Mouse (Mus musculus): ENCODE measurements at regions not wholly inside any gene's neighbourhood (a gene's known extent, or its start where the extent isn't known, plus 50 kb on each side); places are given as distances from the start of the nearest gene placed in this dataset.

GRCm38 (mm10) chr1:185867018-185867417 is 250.1 kb downstream of the Lyplal1 start:
- peaks cover 3% of the 10 kb centered on the region for H3K27me3 ChIP-seq
- DNase-seq (ENCODE audit: low read depth, low spot score) (no peak), ATAC-seq (no peak)
- TF ChIP-seq CTCF (IDR thresholded peaks at IDR 0.05) = no peak
- POLR2A ChIA-PET = no interaction called here
- CTCF ChIA-PET = interaction anchor here (0.9 kb wide), 1 partner anchor 86 kb away, joined by 3 read pairs; no protein-coding TSS in a partner anchor
- in situ Hi-C loops (cut with MboI; ENCODE audit: low pct_unique_long_range_greater_than_20kb) = no loop called here

- CTCF ChIA-PET = no interaction called here
- DNase-seq (ENCODE audit: low read depth, low spot score) (no peak), ATAC-seq (no peak)
- no peak for TF ChIP-seq CTCF (IDR thresholded peaks at IDR 0.05)
- POLR2A ChIA-PET = no interaction called here
- H3K27me3 ChIP-seq = peaks cover 3% of the 10 kb centered on the region
- in situ Hi-C loops (cut with MboI; ENCODE audit: low pct_unique_long_range_greater_than_20kb) = no loop called here
These were observed 248.4 kb downstream of the Lyplal1 start for GRCm38 (mm10) chr1:185868721-185869120.

- DNase-seq (ENCODE audit: low read depth, low spot score) (no peak), ATAC-seq (no peak)
- in situ Hi-C loops (cut with MboI; ENCODE audit: low pct_unique_long_range_greater_than_20kb) = no loop called here
- TF ChIP-seq CTCF (IDR thresholded peaks at IDR 0.05) = no peak
- ChIA-PET POLR2A (no interaction called here), CTCF (no interaction called here)
- no peaks in the 10 kb centered on the region for H3K27me3 ChIP-seq
These were observed 230.1 kb downstream of the Lyplal1 start for GRCm38 (mm10) chr1:185887031-185887430.

GRCm38 (mm10) chr1:185891814-185892213 is 225.3 kb downstream of the Lyplal1 start:
- no peaks in the 10 kb centered on the region for H3K27me3 ChIP-seq
- DNase-seq (ENCODE audit: low read depth, low spot score) (no peak), ATAC-seq (no peak)
- no peak for TF ChIP-seq CTCF (IDR thresholded peaks at IDR 0.05)
- ChIA-PET POLR2A (no interaction called here), CTCF (no interaction called here)
- in situ Hi-C loops (cut with MboI; ENCODE audit: low pct_unique_long_range_greater_than_20kb) = no loop called here

- CTCF ChIA-PET = no interaction called here
- TF ChIP-seq CTCF (IDR thresholded peaks at IDR 0.05) = no peak
- in situ Hi-C loops (cut with MboI; ENCODE audit: low pct_unique_long_range_greater_than_20kb) = no loop called here
- no peaks in the 10 kb centered on the region for H3K27me3 ChIP-seq
- POLR2A ChIA-PET = no interaction called here
- ATAC-seq (peak; percentile 83), DNase-seq (ENCODE audit: low read depth, low spot score) (peak; percentile 91)
These were observed 223.7 kb downstream of the Lyplal1 start for GRCm38 (mm10) chr1:185893421-185893820.

- POLR2A ChIA-PET = no interaction called here
- TF ChIP-seq CTCF (IDR thresholded peaks at IDR 0.05) = no peak
- ATAC-seq = no peak
- no peak for DNase-seq (ENCODE audit: low read depth, low spot score)
- in situ Hi-C loops (cut with MboI; ENCODE audit: low pct_unique_long_range_greater_than_20kb) = no loop called here
- CTCF ChIA-PET = no interaction called here
- no peaks in the 10 kb centered on the region for H3K27me3 ChIP-seq
These were observed 218.6 kb downstream of the Lyplal1 start for GRCm38 (mm10) chr1:185898475-185898874.

GRCm38 (mm10) chr1:185900316-185900715 is 216.8 kb downstream of the Lyplal1 start:
- DNase-seq (ENCODE audit: low read depth, low spot score) (no peak), ATAC-seq (no peak)
- ChIA-PET CTCF (no interaction called here), POLR2A (no interaction called here)
- H3K27me3 ChIP-seq = no peaks in the 10 kb centered on the region
- in situ Hi-C loops (cut with MboI; ENCODE audit: low pct_unique_long_range_greater_than_20kb) = no loop called here
- no peak for TF ChIP-seq CTCF (IDR thresholded peaks at IDR 0.05)

GRCm38 (mm10) chr1:185902395-185902794 is 214.7 kb downstream of the Lyplal1 start:
- no peaks in the 10 kb centered on the region for H3K27me3 ChIP-seq
- TF ChIP-seq CTCF (IDR thresholded peaks at IDR 0.05) = no peak
- ChIA-PET CTCF (no interaction called here), POLR2A (no interaction called here)
- in situ Hi-C loops (cut with MboI; ENCODE audit: low pct_unique_long_range_greater_than_20kb) = no loop called here
- no peak for DNase-seq (ENCODE audit: low read depth, low spot score)
- ATAC-seq = no peak

- DNase-seq (ENCODE audit: low read depth, low spot score) (no peak), ATAC-seq (no peak)
These were observed 211.4 kb downstream of the Lyplal1 start for GRCm38 (mm10) chr1:185905666-185906065.

GRCm38 (mm10) chr1:185915579-185915978 is 201.5 kb downstream of the Lyplal1 start:
- CTCF ChIA-PET = interaction anchor here (1.5 kb wide), 1 partner anchor 8 kb away, joined by 4 read pairs; no protein-coding TSS in a partner anchor
- in situ Hi-C loops (cut with MboI; ENCODE audit: low pct_unique_long_range_greater_than_20kb) = no loop called here
- DNase-seq (ENCODE audit: low read depth, low spot score) = no peak
- POLR2A ChIA-PET = interaction anchor here (0.7 kb wide), 1 partner anchor 23 kb away, joined by 4 read pairs; no protein-coding TSS in a partner anchor
- no peak for ATAC-seq
- TF ChIP-seq CTCF (IDR thresholded peaks at IDR 0.05) = no peak
- peaks cover 16% of the 10 kb centered on the region for H3K27me3 ChIP-seq

More at GRCm38 (mm10) chr1:185905666-185906065, 211.4 kb downstream of the Lyplal1 start:
- TF ChIP-seq CTCF (IDR thresholded peaks at IDR 0.05) = no peak
- POLR2A ChIA-PET = no interaction called here
- H3K27me3 ChIP-seq = peaks cover 2% of the 10 kb centered on the region
- CTCF ChIA-PET = no interaction called here
- in situ Hi-C loops (cut with MboI; ENCODE audit: low pct_unique_long_range_greater_than_20kb) = no loop called here

- CTCF ChIA-PET = interaction anchor here (1.1 kb wide), 1 partner anchor 11 kb away, joined by 3 read pairs; no protein-coding TSS in a partner anchor
- DNase-seq (ENCODE audit: low read depth, low spot score) (no peak), ATAC-seq (no peak)
- TF ChIP-seq CTCF (IDR thresholded peaks at IDR 0.05) = no peak
- H3K27me3 ChIP-seq = peaks cover 16% of the 10 kb centered on the region
- POLR2A ChIA-PET = no interaction called here
- in situ Hi-C loops (cut with MboI; ENCODE audit: low pct_unique_long_range_greater_than_20kb) = no loop called here
These were observed 198.4 kb downstream of the Lyplal1 start for GRCm38 (mm10) chr1:185918663-185919062.

- DNase-seq (ENCODE audit: low read depth, low spot score) = no peak
- peaks cover 9% of the 10 kb centered on the region for H3K27me3 ChIP-seq
- no peak for TF ChIP-seq CTCF (IDR thresholded peaks at IDR 0.05)
- no peak for ATAC-seq
- CTCF ChIA-PET = interaction anchor here (1.4 kb wide), 1 partner anchor 9 kb away, joined by 4 read pairs; no protein-coding TSS in a partner anchor
- in situ Hi-C loops (cut with MboI; ENCODE audit: low pct_unique_long_range_greater_than_20kb) = no loop called here
- POLR2A ChIA-PET = no interaction called here
These were observed 193.4 kb downstream of the Lyplal1 start for GRCm38 (mm10) chr1:185923723-185924122.
